Mouse (Mus musculus) left cerebral cortex, postnatal 14 days (tissue): ENCODE data around the gene Gpbar1. TPM values are rescaled to one million over a fixed set of nuclear protein-coding genes. Genes with fewer than 3 reads are reported as not detected.

Source experiments
- DNase-seq, 2 experiments: peaks; one replicate each; pipeline ENCODE4 v3.0.0; 2021 to 2022; ENCODE audit warnings: low spot score in 2 of 2, mixed read lengths in 1 of 2
- intact Hi-C: fragments of 180-260 bp; cut with DNase I; formaldehyde crosslinking; loops from one replicate; pipeline ENCODE4 v1.15.1; 2025
- total RNA-seq, 2 experiments: library from RNA; stranded (reverse); gene quantifications; 2 replicates each; pipeline ENCODE4 v1.2.3; 2021

Gene Gpbar1
- total RNA-seq, 2 experiments from 2014 or later = not detected

DNA sequence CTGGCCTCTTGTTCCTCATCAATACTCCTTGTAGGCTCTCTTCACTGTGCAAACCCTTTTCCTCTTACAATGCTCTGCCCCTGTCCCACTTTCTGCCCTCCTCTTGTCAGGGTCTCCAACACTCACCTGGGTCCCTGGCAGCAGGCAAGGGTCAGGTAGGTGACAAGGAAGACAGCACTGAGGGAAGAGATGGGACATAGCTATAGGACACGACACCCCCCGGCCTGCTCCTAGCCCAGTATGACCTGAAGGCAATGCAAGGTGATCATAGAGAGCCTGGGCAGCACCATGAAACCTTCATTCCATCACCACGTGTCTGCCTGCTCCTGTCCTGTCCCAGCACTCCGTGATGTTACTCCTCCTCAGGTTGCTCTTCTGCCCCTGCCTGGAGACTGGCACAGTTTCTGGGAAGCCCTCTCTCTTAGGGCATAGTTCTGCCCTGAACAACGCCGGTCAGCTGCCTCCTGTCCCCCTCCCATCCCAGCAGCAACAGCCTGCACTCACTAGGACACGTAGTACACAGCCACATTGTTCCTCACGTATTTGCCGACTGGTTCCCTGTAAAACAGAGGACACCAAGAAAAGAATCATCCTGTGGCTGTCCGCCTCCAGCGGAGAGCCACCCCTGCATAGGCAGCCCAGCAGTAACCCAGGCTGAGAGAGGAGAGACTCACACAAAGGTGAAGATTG, 14.1 kb downstream of the Gpbar1 start:
- no peak for DNase-seq
- intact Hi-C loops = no loop called here

DNA sequence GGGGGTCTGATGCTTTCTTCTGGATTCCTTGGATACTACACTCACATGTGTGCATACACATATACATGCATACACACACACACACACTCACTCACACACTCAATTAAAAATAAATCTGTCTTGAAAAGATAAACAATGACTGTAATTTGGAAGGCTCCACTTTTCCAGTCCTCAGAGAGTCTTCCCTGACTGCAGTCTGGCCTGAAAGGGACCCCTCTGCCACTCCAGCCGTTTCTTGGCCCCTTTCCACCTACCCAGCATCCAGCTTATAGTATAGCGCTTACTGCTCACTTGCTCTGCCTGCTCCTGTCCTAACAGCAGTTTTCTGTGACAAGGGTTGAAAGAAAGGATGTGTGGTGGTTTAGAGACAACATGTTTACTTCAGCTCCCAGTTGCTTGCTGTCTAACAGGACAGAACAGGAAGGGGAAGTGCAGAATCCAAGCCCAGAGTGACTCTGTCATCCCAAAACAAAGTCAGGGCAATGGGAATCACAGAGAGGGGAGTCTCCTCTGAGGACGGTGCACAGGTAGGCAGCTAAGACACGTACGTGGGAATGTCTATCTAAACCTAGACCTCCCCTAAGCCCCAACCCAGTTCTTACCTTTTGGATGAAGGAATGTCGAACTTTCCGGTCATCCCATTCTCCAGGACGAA, 15.1 kb downstream of the Gpbar1 start:
- no peak for DNase-seq
- intact Hi-C loops = no loop called here

DNA sequence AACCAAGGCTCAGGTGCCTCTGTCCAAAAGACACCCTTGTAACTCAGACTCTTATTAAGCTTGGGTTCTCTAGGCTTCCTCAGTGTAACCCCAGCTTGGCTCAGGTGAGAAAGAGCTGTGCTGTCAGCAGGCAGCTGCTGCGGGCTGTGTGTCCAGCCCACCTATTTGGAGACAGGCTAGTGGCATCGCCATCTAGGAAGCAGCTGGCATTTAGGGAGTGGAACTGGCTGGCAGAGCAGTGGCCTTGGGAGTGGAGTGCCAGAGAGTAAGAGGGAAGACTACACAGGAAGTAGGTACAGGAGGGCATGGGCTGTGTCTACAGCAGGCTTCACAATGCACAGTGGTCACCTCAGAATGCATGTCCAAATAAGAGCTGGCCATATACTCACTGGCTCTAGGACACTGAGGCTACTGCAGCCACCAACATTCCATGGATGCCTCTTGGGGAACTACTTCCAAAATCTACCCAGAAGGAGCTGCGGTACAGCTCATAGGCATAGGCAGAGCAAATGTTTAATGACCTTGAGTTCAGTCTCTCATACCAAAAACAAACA, 15.8 kb downstream of the Gpbar1 start:
- intact Hi-C loops = no loop called here
- DNase-seq = no peak

GRCm38 (mm10) chr1:74294733-74295455, 16.5 kb downstream of the Gpbar1 start:
- no peak for DNase-seq
- intact Hi-C loops = no loop called here

- intact Hi-C loops = no loop called here
- peak; percentile 74 to 90 for DNase-seq
Observed at GRCm38 (mm10) chr1:74295456-74296171, 17.3 kb downstream of the Gpbar1 start.

GRCm38 (mm10) chr1:74296477-74296876, 18.1 kb downstream of the Gpbar1 start:
- DNase-seq = no peak
- intact Hi-C loops = no loop called here

- DNase-seq = no peak
- intact Hi-C loops = no loop called here
Observed at GRCm38 (mm10) chr1:74297269-74297668, 18.9 kb downstream of the Gpbar1 start.

- no peak for DNase-seq
- intact Hi-C loops = no loop called here
Observed at GRCm38 (mm10) chr1:74298157-74298750, 19.9 kb downstream of the Gpbar1 start.

DNA sequence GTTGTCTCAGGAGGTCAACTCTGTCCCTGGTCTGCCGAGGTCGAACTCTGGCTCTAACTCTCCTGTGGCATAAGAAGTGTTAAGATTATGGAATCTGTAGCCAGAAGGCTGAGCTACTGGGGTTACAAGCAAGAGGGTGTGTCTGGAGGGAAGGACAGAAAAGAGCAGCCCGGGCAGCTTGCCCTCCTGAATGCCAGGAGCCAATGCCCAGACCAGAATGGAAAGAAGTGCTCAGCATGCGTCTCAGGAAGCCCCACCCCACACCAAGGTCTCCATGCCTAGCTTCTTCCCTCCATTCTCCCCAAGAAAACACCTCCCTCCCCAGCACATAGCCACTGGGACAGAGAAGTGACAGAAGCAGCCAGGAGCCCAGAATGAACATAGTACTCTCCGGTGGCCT, 20.6 kb downstream of the Gpbar1 start:
- intact Hi-C loops = no loop called here
- no peak for DNase-seq

DNA sequence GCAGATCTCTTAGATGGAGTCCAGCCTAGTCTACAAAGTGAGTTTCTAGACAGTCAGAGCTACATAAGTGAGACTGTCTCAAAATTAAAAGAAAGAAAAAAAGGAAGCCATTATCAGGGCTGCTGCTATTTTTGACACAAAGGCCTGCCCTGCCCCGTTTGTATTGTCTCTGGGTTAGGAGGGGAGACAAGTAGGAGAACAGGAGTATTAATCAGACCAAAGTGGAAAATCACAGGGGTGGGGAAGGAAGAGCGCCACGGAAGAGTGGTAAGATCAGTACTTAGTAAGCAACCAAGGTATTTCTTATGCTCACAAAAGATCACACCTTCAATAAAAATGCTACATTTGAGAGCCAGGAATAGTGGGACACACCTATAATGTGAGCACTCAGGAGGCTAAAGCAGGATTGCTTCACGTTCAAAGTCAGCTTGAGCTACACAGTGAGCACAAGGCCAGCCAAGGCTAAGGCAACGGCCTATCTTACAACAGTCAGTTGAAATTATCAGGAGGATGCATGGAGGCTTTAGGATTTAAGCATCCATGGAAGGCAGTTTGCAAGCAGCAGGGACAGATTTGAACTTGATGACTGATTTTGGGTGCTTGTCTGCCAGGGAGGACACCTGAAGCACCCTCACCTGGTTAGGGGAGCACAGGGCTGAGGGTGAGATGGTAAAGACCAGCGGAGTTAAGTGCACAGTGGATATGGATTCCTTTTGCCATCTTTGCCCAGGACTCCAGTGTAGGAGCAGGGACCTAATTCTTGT, 22.2 kb downstream of the Gpbar1 start:
- intact Hi-C loops = no loop called here
- DNase-seq = no peak

DNA sequence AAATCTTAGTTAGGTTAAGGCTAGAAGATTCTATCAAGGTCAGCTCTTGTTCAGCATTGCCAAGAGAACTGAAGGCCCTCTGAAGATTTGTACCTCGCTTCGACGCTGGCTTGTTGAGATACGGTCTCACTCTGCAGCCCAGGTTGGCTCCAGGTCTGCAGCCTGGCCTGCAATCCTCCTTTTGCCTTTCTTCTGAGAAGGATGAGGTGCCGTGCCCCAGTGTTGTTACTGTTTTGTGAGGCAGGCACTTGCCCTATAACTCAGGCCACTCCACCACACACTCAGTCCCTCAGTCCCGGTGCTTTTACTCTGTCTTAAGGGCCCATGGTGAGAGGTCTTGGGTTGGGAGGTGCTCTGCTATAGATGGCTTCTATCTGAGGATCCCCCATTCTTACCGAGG, 23.9 kb downstream of the Gpbar1 start:
- DNase-seq = no peak
- intact Hi-C loops = no loop called here

- intact Hi-C loops = no loop called here
- DNase-seq = no peak
Observed at GRCm38 (mm10) chr1:74302835-74303234, 24.5 kb downstream of the Gpbar1 start.

GRCm38 (mm10) chr1:74303509-74304338, 25.4 kb downstream of the Gpbar1 start:
- intact Hi-C loops = no loop called here
- DNase-seq = peak in 1 of 2 experiments; percentile 43

DNA sequence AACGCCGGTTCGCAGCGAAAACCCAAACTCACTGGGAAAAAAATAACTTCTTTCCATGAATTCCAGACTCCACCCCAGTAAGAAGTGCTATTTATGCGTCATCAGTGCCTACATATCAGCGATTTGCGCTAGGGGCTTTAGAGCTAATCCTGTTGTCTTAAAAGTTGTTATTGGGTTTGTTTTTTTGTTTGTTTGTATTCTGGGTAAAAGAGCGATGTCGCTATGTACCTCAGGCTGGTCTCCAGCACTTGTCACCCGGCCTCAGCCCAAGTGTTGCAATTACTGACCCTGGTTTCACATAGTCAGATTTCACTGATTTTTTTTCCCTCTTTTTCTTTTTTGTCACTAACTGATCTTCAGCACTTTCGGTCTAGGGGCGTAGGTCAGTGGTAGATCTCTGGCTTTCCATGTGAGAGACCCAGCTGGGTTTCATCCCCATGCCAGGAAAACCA, 26.0 kb downstream of the Gpbar1 start:
- intact Hi-C loops = no loop called here
- no peak for DNase-seq

DNA sequence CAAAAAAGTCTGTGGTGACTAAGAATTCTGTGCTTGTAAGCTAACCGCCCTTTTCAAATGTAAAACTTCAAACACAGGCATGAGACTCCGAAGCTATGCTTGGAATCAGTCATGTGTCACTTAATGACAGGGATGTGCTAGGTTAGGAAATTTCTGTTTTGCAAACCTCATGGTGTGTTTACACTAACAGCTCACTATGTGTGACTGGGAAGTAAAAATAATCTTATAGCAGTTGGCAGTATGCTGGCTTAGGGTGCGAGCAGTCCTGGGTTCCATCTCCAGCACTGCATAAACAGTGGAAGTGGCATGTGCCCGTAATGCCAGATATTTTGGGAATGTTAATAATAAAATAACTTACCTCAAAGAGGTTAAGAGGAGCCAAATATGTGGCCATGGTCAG, 26.6 kb downstream of the Gpbar1 start:
- intact Hi-C loops = no loop called here

GRCm38 (mm10) chr1:74305522-74305921, 27.2 kb downstream of the Gpbar1 start, which contains the start of gene Tmbim1:
Gene Tmbim1, minus strand, starts transcription at chr1:74305622.
- DNase-seq = no peak
- intact Hi-C loops = no loop called here

More for the DNA sequence above, 26.6 kb downstream of the Gpbar1 start:
- DNase-seq = no peak

GRCm38 (mm10) chr1:74307146-74307545, 28.8 kb downstream of the Gpbar1 start:
- DNase-seq = no peak
- intact Hi-C loops = no loop called here
